Mouse (Mus musculus): Measurements from ENCODE around the gene Calhm6.

Gene Calhm6

DNA sequence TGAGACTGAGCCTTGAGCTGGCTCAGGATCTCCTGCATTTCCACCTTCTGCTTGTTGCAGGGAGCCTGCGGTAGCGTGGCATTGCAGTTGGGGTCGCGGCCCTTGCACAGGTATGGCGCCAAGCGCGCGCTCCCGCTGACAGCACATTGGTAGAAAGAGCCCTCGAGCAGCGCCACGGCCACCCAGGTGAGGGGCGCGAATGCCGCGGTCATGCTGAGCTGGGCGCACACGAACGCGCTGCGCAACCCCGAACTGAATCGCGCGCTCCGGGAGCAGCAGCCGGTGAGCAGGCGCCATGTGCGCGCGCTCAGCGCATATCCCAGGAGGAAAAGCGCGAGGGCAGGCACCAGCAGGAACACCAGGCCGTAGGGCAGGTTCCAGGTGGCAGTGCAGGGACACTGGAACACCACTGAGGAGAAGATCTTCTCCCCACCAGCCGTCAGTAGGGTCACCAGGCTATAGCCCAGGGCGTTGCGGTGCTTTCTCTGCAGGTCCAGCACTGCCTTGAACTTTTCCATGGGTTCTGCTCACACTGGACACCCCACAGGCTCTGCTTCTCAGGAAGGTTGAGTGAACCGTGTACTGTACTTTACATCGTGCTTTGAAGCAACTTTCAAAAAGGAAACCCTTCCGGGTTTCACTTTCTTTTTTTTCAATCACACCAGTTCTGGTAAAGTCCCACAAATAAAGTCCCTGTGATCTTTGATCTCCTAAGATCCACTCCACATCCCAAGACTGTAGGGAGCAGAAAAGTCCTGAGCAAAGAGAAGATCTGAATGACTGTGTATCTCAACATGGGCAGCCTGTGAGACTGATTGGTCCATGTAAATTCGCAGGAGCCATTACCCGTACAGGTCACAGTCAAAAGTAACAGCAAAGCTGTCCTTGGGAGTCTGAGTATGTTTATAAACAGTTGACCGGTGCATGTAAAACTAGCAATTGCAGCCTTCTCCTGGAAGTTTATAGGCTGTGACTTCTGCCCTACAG is at the start of gene Calhm6:
TSS of gene Calhm6 (minus strand) at position 593 of the 987 bp plus-strand sequence.
- peak; percentile 47 for DNase-seq (ENCODE audit: low read depth, low spot score)

DNA sequence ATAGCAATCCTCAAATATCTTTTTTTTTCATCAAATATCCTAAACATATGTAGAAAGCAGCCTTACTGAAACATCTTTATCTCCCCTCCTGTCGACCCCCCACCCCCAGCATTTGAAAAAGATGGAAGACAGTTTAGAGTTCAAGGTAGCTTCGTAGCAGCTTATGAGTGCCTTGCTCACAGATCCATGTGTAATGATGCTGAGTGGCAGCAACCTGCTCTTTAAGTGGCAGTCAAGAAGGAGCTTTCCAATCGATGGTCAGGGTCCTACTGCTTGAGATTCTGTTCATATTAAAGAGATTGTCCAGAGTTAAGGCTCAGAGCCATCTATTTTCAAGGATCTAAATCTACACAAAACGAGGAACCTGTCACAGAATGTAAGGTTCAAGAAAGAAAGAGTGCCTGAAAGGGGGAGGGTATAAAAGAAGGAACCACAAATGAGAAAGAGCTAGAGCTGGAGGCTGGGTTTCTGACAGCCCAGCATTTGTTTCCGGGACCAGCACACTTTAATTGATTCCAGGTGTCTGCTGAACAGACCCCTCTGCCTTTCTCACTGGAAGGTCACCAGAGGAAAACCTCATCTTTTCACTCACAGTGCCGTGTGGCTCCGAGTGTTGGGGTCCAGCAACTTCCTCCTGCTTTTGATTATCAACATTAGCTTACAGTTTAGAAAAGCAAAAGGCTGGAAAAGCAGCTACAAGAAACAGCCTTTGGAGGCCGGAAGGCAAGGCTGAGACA is 48.3 kb upstream of the Calhm6 start:
- peak; percentile 75 for DNase-seq (ENCODE audit: low read depth, low spot score)

DNA sequence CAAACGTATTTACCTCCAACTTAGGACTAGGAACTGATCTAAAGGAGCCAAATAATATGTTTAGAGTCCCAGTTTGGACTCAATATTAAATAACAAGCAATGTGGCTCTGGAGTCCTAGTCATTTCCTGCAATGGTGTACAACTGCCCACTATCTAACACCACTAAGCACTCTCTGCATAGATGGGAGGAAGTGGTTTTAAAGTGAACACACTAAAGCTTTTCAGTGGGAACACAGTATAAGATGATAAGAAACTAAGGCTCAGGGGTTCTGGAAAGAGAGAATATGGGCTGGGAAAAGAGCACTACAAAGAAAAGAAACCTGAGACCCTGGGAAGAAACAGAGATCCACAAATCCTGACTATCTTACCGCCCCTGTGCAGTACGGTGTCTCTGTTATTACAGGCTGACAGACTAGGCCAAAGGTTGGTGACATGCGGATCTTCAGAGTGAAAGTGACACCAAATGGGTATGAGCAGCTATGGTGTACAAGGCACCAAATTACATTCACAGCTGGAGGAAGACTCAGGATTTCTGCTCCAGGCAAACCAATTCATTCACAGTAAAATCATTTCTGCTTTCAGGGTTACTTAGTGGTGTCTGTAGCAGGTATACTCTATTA is 45.0 kb upstream of the Calhm6 start:
- no peak for DNase-seq (ENCODE audit: low read depth, low spot score)

DNA sequence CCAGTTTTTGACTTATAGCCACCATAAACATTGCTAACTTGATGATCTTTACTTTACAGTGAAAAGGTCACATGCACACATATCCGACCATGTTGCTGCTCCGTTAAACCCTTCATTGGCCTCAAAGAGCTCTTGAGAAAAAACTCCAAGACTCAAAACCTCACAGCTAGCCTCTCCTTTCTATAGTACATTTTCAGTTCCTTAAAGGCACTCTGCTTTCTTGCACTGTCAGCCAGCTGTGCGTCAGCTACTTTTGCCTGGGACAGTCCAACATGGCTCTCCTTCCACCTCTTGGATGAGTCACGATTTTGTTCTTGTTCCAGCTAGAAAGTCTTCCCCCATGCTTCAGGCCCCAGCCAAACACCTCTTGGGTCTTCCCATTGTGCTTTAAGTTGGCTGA is 43.9 kb upstream of the Calhm6 start:
- DNase-seq (ENCODE audit: low read depth, low spot score): no peak

DNA sequence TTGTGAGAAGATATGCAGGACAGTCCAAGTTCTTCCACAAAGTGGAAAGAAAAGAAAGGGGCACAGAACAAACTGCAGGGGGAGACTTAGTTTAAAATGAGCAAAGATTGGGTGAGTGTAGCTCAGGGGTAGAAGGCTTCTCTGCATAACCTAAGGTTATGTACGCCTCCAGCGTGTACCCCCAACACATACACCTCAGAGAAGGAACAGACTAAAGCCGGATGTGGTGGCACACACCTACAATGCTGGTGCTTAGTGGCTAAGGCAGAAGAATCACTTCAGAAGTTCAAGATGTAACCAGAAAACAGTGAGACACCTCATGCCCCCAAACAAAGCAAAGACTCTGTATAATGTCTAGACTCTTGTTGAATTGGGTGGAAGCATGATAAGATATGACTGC is 43.4 kb upstream of the Calhm6 start:
- DNase-seq (ENCODE audit: low read depth, low spot score): no peak

DNA sequence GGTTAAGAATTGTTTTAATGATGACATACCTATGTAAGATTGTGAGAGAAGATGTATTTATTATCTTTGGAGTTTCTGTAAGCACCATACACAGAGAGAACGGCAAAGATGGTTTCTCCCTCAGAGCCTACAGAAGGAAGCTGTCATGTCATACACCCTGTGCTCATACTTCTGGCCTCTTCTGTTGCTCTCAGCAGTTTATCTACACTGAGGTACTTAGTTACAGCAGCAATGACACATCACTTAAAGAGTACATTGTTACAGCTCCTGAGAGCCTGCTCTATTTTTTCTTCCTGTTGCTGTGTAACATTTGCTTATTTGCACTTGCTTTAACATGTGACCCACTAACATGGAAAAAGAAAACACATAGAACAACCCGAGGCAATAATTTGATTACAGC is 39.2 kb upstream of the Calhm6 start:
- no peak for DNase-seq (ENCODE audit: low read depth, low spot score)

DNA sequence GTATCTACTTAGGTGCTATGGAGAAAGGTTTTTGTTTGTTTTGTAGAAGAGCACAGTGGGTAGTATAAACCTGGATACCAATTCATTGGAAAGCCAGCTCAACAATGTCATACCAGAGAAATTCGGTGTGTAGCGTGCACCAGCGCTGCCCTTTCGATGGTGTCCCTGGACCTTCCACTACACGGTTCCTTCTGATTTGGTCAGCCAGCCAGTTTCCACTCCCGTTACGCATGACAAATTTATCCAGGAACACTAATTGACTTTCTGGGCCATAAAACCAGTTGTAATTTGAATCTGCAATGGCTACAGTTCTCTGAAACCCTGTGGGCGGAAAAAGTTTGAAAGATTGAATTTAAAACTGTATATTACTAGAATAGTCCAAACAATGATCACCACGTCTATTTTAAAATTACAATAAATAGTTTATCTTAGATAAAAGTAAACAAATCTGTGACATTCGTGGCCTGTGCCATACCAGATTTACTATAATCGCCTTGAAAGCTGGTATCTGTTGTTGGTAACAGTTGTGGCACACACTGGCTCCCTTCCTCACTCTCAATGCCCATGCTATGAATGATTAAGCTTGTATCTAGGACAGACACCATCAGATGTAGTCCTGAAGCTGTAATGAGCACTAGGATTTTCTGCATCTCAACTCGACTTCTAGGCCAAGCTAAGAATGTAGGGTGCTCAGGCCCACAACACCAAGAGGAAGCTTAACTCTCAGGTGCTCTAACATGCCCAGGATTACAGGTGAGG is 28.2 kb upstream of the Calhm6 start:
- no peak for DNase-seq (ENCODE audit: low read depth, low spot score)

DNA sequence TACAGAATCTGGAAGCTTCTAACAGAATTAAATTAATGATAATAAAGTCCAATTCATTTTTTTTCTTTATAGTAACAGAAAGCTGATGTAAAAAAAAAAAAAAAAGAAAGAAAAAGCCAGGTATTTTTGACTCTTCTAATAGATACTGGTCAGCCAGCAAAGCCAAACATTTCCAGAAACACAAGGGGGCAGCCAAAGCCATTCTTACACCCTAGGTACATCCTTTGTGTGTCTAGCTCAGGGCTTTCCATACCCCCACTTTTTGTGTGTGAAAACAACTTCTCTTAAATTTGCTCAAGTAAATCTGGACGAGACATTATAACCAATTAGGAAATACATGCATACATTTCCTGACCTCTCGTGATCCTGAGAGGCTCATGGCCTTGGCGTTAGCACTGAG is 24.0 kb upstream of the Calhm6 start:
- DNase-seq (ENCODE audit: low read depth, low spot score): no peak

DNA sequence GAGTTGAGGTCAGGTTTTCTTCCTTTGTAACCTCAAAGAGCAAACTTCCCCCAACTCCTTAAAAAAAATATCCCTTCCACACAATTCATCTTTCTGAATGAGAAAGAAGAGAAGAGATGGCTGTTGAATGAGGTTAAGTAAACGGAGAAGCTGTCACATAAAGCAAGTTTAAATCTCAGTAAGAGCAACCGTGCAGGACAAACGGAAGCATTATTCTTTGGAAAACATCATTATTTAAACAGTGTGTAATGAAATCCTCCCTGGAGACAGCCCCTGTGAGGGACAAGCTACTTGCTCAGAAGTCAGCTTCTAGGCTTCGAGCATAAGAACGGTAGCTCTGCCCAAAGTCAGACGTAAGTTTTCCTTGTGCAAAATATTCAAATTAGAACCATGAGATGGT is 22.7 kb upstream of the Calhm6 start:
- DNase-seq (ENCODE audit: low read depth, low spot score): peak; percentile 56

DNA sequence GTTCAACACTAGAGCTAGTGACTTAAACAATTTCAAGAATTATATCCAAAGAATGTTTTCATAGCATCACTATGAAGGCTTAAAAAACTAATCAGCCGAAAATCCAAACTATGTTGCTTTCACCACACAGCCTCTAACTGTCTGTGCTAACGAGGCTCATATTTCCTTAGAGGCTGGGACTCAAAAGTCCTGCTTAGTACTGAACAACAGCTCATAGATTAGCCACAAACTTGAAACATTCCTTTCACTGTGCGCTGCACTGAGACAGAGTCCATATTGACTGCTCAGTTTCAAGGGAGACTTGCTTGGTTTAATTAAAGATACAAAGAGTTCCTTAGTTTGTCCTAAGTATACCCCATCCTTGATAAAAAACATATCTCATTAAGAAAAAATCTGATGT is 22.0 kb upstream of the Calhm6 start:
- no peak for DNase-seq (ENCODE audit: low read depth, low spot score)

DNA sequence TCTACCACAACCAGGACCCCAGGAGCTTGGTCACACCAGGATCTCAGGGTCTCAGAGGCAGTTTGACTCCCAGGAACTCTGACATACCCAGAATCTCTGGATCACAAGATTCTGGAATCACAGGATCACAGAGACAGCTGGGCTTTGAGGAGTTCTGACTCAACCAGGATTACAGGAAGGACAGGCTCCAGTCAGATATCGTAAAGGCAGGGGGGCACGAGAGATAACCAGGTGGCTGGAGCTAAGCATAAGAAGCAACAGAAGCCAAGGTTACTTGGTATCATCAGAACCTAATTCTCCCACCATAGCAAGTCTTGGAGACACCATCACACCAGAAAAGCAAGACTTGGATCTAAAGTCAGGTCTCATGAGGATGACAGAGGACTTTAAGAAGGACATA is 13.9 kb upstream of the Calhm6 start:
- no peak for DNase-seq (ENCODE audit: low read depth, low spot score)

DNA sequence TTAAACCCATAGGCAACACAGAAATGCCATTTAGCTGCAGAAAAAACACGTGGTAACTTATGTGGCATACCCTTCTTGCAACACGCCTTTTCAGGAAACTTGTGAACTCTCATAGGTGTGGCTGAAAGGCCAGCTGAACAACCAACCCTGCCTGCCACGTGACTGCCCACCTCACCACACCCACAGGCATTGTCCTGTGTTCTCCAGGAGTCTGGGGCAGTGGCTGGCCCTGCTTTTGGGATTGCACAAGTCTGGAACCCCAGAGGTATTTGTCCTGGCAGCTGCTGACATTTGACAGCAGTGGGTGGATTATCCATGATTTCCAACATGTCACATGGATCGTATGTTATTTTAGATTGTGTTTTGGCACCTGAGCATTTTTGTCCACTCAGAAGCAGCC is 12.0 kb upstream of the Calhm6 start:
- DNase-seq (ENCODE audit: low read depth, low spot score): no peak

DNA sequence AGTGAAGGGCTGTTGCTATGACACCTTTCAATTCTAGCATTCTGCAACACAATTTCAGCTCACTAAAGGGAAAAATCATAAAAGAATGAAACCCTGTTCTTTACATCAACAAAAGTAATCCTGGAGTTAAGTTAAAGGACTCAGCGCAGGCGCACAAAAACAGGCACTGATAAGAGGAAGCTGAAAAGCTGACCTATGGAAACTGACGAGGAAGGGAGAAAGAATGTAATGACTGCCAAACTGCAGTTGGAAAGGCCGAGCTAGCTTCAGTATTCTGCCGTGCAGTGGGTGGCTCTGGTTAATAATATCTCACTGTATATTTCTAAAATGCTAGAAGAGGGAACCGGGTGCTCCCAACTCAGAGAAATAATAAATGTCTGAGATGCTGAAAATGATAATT is 10.2 kb upstream of the Calhm6 start:
- DNase-seq (ENCODE audit: low read depth, low spot score): no peak

DNA sequence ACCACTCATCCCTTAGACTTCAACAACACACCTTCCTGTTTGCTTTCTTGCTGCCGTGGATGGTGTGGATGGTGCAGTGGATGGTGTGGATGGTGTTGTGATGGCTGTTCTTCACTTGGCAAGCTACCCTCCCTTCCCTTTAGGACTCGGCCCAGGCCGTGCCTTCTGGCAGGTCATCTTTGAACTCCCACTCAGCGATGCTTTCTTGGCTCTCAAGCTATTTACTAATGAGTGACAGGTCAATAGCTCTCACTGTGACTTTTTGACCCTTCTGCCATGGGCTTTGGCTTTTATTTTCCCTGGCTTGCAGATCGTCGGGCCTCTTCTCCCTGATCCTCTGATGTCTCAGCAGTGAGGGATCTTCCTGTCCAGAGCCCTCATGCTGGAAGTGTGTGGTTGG is 8.6 kb upstream of the Calhm6 start:
- no peak for DNase-seq (ENCODE audit: low read depth, low spot score)

DNA sequence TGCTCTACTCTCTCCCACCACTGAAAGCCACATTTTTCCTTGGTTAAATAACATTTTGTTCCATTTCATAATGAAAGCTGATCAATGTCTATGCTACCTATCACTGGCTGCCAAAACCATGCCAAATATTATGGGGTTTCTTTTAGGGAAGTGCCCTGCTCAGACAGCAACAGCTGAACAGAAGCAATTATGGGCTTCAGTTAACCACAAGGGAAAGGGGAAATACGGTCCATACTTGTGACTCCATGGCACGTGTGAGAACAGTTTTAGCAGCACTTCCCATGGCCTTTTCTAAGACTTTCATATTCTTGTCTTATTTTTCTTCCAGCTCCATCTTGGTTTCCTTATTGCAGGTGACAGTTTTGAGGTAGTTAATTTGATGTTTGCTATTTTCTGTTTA is 3.6 kb upstream of the Calhm6 start:
- DNase-seq (ENCODE audit: low read depth, low spot score): no peak

DNA sequence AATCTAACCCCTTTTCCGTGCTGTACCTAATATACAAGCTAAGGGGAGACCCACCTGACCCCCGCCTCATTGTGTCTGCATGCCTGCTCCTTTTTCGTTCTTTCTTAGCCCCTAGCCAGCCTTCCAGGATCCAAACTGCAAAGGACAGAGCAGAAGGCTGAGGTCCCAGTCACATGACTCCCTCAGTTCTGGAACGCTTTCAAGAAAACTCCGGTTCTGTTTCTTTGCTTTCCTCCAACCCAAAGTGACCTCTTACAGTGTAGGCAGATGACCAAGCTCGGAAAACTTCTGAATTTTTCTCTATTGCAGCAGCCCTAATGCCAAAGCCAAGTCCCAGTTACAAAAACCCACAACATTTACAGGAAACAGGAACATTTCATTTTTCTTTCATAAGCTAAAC is 607 bp upstream of the Calhm6 start:
- no peak for DNase-seq (ENCODE audit: low read depth, low spot score)

DNA sequence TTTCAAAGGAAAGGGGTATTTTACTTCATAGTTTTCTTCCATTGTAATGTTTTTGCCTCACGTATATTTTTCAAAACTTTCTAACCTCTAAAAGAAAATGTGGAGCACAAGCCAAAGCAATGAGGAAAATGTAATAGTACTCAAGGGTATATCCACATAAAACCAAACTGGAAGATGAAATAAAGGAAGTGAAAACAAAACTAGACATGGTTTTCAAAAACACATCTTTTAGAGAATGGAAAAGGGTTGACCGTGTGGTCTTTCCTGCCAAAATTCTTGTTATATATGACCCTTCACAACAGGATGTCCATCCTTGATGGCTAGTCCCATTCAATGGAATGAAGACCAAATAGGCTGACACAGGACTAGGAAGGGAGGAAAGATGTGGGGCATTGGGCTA is 9.4 kb downstream of the Calhm6 start:
- no peak for DNase-seq (ENCODE audit: low read depth, low spot score)

DNA sequence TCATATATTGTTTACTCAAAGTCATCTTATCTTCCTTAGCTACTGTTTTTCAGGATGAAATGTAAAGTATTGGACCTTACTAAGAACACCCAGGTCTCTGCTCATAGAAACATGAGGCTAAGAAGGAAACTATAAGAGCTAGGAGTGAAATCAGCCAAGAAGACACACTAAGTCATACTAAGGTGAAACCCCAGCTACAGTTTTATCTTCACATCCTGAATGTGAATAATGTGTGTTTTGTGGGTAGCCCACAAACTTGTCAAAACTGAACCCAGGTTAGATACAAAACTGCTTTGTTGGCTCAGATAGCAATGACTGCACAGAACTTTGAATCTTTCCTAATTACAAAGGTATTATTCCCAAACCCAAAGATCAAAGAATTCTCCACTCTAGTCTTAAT is 10.0 kb downstream of the Calhm6 start:
- no peak for DNase-seq (ENCODE audit: low read depth, low spot score)

DNA sequence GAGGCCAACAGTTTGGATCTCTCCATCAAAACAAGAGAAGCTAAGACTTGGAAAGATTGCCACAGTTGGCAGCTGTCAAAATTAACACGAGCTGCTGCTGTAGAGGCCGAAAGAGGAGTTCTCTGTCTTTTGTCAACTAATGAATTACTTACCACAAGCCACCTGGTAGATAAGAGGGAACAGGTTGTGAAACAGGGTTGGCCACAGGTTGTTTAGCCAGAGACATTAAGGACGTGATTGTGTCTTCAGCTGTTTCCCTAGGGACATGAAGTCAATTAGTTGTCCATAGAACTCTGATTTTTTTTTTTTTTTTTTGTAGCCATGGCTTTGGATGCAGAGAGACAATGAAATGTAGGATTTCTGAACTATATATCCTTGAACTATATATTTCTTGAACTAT is 10.7 kb downstream of the Calhm6 start:
- DNase-seq (ENCODE audit: low read depth, low spot score): no peak

DNA sequence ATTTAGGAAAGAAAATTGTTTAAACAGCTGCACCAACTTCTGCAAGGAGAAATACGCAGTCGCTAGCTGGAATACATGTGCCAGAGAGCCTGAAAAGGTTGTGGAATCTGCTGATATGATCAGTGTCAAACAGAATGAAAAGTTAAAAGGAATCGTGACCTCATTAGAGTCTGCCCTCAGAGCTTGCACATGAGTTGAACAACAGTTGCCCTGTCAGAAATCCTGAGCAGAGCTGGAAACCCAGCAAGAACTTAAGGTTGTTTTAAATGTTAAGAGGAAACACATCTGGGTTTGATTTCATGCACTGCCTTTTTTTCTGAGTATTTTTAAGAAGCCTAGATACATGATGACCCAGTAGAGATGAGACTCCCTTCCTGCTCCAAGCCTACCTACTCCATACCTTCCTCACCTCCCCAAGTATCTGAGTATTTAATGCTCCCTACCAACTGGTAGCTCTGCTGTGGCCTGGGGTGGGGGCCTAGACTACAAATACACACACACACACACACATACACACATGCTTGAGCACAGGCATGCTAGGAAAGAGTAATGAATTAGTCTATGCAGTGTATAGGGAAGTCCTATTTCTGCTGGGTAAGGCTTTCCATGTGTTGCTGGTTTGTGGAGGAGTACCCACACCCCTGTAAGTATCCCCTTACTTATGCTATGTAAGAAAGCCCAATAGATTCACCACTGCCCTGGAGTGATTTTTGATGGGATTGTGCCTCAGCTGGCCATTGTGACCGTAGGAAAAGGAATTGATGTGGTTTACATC is 15.6 kb downstream of the Calhm6 start:
- peak; percentile 36 for DNase-seq (ENCODE audit: low read depth, low spot score)

Data from mesoderm, embryonic 11.5 days (tissue).